Mouse (Mus musculus) heart, embryonic 13.5 days (tissue): ENCODE results near the gene Hoxa5. TPM values are rescaled to one million over a fixed set of nuclear protein-coding genes. Genes with fewer than 3 reads are reported as not detected.

Experiments
- ATAC-seq: fragments of 200-750 bp; cut with Nextera tagmentation; 2 replicates; pipeline ENCODE4 v1.8.0; 2017; ENCODE audit warnings: moderate TSS enrichment; ENCODE audit not compliant: insufficient number of reproducible peaks, low FRiP score, low TSS enrichment; ENCODE audit errors: extremely low read depth
- H3K27ac ChIP-seq: fragments of 300-500 bp; sonication (generic); replicated peaks from 2 replicates; pipeline ENCODE4 v1.5.1; 2015; ENCODE audit warnings: moderate library complexity, mild to moderate bottlenecking, inconsistent platforms
- H3K27me3 ChIP-seq: fragments of 300-500 bp; sonication (generic); replicated peaks from 2 replicates; pipeline ENCODE4 v1.6.1; 2015; ENCODE audit warnings: mild to moderate bottlenecking, inconsistent platforms
- H3K36me3 ChIP-seq: fragments of 300-500 bp; sonication (generic); 2 replicates; pipeline ENCODE4 v1.6.1; 2015; ENCODE audit warnings: mild to moderate bottlenecking, inconsistent platforms
- H3K4me1 ChIP-seq: fragments of 300-500 bp; sonication (generic); 2 replicates; pipeline ENCODE4 v1.6.1; 2015; ENCODE audit warnings: inconsistent platforms
- H3K4me2 ChIP-seq: fragments of 300-500 bp; sonication (generic); 2 replicates; pipeline ENCODE4 v1.6.1; 2015; ENCODE audit warnings: inconsistent platforms, mild to moderate bottlenecking, moderate library complexity
- H3K4me3 ChIP-seq: fragments of 300-500 bp; sonication (generic); 2 replicates; pipeline ENCODE4 v1.5.1; 2015; ENCODE audit warnings: moderate library complexity, mild to moderate bottlenecking, inconsistent platforms
- H3K9ac ChIP-seq: fragments of 300-500 bp; sonication (generic); 2 replicates; pipeline ENCODE4 v1.6.1; 2015; ENCODE audit warnings: inconsistent platforms, mild to moderate bottlenecking, moderate library complexity
- H3K9me3 ChIP-seq: fragments of 300-500 bp; sonication (generic); 2 replicates; pipeline ENCODE4 v1.6.1; 2016; ENCODE audit warnings: inconsistent platforms
- WGBS: fragments of 180-500 bp; shearing (Covaris S2); methylation state at CpG from one replicate; pipeline ENCODE4 v1.1.7; 2015; ENCODE audit warnings: mixed read lengths; 5-methylcytosine and 5-hydroxymethylcytosine counted together
- polyA plus RNA-seq: library from polyadenylated mRNA; unstranded; fragments of >200 nt; fragmentation: Nextera tagmentation; extraction: Ambion mirVana; gene quantifications from 2 replicates; pipeline ENCODE4 v1.2.1, GENCODE M21; 2015

Hoxa5 gene
- polyA plus RNA-seq, 1 experiment from 2014 or later = 5.9 TPM

GRCm38 (mm10) chr6:52163366-52164031 is 40.9 kb downstream of the Hoxa5 start:
- Histone ChIP-seq H3K9me3 (no peaks in the 10 kb centered on the region), H3K9ac (peak overlapping the region; percentile 72), H3K27ac (peak overlapping the region; percentile 79), H3K4me1 (peaks cover 19% of the 10 kb centered on the region), H3K27me3 (peaks cover 99% of the 10 kb centered on the region), H3K36me3 (no peaks in the 10 kb centered on the region), H3K4me2 (peak overlapping the region; percentile 59), H3K4me3 (peak overlapping the region; percentile 51)
- WGBS = 7% methylated on average over 17 of the region's 17 CpGs
- ATAC-seq = no peak

DNA sequence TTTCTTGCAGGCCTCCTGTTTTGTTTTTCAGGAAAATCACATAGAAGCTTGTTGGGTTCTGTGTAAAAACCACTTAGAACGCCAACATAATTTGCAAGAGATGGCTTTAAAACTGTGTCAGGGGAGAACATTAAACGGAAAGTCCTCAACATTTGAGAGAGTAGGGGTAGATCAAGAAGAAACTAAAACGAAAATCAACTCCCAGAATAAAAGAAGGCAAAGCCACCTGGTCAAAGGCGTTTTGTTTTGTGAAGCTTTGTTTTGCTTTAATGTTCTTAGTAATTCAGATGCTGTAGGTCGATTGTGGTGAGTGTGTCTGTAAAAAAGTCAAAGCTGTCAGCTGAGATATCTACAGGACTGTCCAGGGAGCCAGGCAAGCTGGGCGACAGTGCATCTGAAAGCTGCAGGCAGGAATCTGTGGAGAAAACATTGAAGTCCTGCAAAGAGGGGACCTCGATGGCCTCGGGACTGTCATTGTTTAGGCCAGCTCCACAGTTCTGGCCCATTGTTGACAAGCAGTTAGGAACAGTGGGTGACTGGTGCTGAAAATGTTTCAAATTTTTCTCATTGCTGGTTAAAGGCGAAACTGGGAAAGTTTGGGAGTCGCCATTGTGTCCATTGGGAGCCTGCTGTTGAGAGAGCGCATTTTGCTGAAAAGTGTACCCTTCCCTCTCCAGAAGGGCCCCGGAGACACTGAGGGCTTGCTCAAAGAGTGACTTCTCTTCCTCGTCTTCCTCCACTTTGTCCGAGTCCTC is 41.6 kb downstream of the Hoxa5 start:
- H3K4me1 ChIP-seq = peaks cover 24% of the 10 kb centered on the region
- no peaks in the 10 kb centered on the region for H3K9me3 ChIP-seq
- peaks cover 99% of the 10 kb centered on the region for H3K27me3 ChIP-seq
- ATAC-seq = no peak
- no peaks in the 10 kb centered on the region for H3K36me3 ChIP-seq
- H3K9ac ChIP-seq = peak overlapping the region; percentile 72
- peak overlapping the region; percentile 51 for H3K4me3 ChIP-seq
- H3K27ac ChIP-seq = peak overlapping the region; percentile 79
- peak overlapping the region; percentile 59 for H3K4me2 ChIP-seq
- WGBS = 12% methylated on average over 14 of the region's 14 CpGs

DNA sequence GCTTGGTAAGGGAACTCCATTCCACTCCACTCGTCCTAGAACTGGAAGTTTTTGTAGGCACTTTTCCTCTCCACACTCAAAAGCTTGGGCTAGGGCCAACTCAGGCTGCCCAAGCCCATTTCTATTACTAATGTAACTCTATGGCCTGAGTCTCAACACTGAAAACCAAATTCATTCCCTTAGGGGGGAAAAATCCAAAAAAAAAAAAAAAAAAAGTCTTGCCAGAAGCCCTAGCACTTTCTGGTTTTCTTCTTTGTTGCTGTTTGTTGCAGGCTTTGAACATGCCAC is 42.4 kb downstream of the Hoxa5 start:
- Histone ChIP-seq H3K9me3 (no peaks in the 10 kb centered on the region), H3K4me2 (peak overlapping the region; percentile 59), H3K9ac (no peak overlapping the region; the same call in 1 of the 2 replicates), H3K27me3 (peaks cover 99% of the 10 kb centered on the region), H3K27ac (no peak overlapping the region), H3K36me3 (no peaks in the 10 kb centered on the region), H3K4me1 (peaks cover 26% of the 10 kb centered on the region), H3K4me3 (no peak overlapping the region; the same call in 1 of the 2 replicates)
- ATAC-seq = no peak
- WGBS = 36% methylated on average over 1 of the region's 1 CpGs

DNA sequence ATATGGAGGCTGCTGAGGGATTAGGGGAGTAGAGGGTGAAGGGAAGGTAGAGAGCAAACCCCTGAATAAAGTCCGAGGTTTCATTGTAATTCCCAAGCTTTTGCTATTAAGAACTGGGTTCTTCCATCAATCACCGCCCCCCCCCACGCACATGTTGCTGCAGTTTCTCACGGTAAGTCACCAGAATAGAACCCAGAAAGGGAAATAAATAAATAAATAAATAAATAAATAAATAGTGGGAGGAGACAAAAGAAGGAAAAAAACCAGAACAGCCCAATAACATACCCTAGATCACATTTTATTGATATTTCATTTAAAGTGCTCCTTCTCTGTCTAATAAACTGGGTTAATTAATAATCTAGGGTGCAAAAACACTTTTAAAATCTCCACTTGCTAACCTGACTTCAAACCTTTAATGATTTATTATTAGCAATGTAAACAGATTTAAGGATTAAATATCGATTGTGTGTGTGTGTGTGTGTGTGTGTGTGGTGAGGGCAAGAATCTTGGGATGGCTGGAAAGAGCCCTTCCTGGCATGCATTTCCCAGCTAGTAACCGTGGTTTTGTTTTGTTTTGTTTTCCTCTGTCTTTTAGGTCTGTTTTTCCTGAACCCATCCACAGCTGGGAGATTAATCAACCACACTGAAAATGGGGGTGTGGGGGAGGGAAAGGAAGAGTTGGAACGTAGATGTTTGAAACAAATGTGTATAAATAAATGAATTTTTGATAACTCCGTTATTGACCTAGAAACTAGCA is 42.9 kb downstream of the Hoxa5 start:
- peaks cover 30% of the 10 kb centered on the region for H3K4me1 ChIP-seq
- peak overlapping the region; percentile 98 for H3K4me2 ChIP-seq
- no peaks in the 10 kb centered on the region for H3K36me3 ChIP-seq
- WGBS = 24% methylated on average over 8 of the region's 8 CpGs
- peak overlapping the region; percentile 84; the same call in 1 of the 2 replicates for H3K27ac ChIP-seq
- H3K9me3 ChIP-seq = no peaks in the 10 kb centered on the region
- peak overlapping the region; percentile 73 for H3K4me3 ChIP-seq
- H3K27me3 ChIP-seq = peaks cover 99% of the 10 kb centered on the region
- ATAC-seq = no peak
- H3K9ac ChIP-seq = no peak overlapping the region; the same call in 1 of the 2 replicates

- H3K9me3 ChIP-seq = no peaks in the 10 kb centered on the region
- H3K4me1 ChIP-seq = peaks cover 31% of the 10 kb centered on the region
- 8% methylated on average over 30 of the region's 30 CpGs for WGBS
- peaks cover 99% of the 10 kb centered on the region for H3K27me3 ChIP-seq
- no peaks in the 10 kb centered on the region for H3K36me3 ChIP-seq
- peak overlapping the region; percentile 84 for H3K27ac ChIP-seq
- H3K9ac ChIP-seq = peak overlapping the region; percentile 83
- H3K4me2 ChIP-seq = peak overlapping the region; percentile 98
- ATAC-seq = no peak
- peak overlapping the region; percentile 73 for H3K4me3 ChIP-seq
Measured at GRCm38 (mm10) chr6:52160511-52161335, 43.7 kb downstream of the Hoxa5 start.

- Histone ChIP-seq H3K4me3 (peak overlapping the region; percentile 73), H3K27ac (peak overlapping the region; percentile 84), H3K27me3 (peaks cover 99% of the 10 kb centered on the region), H3K9ac (peak overlapping the region; percentile 83), H3K36me3 (no peaks in the 10 kb centered on the region), H3K4me2 (peak overlapping the region; percentile 98), H3K9me3 (no peaks in the 10 kb centered on the region), H3K4me1 (peaks cover 31% of the 10 kb centered on the region)
- no peak for ATAC-seq
- WGBS = 10% methylated on average over 9 of the region's 9 CpGs
Measured at GRCm38 (mm10) chr6:52159979-52160378, 44.4 kb downstream of the Hoxa5 start.

DNA sequence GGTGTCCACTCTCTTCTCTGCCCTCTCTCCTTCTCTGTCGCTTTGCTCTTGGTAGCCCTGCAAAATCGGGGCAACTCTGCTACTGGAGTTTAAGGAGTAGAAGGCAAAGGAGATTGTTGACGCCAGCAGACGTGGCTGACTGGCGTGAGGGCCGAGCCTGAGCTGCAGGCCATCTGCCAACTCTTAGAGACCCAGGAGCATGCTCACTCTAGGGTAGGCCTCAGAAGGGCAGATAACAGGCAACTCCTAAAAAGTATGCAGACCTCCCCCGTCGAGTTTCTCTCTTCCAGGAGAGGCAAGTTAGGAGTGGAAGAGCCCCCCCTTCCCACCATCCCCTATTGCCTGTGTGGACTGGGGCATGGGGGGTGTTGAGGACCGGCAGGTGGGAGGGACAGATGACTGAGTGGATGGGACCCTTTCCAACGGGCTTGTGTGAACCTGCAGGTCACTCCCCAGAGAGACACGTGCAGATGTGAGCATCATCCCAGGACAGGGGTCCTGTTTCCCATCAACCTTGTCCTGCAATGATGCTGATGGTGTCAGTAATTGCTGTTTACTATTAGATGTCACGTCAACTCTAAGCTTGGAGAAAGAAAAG is 45.1 kb downstream of the Hoxa5 start:
- Histone ChIP-seq H3K27me3 (peaks cover 99% of the 10 kb centered on the region), H3K27ac (peak overlapping the region; percentile 84), H3K4me3 (peak overlapping the region; percentile 73), H3K9me3 (no peaks in the 10 kb centered on the region), H3K9ac (peak overlapping the region; percentile 83), H3K4me1 (peaks cover 31% of the 10 kb centered on the region), H3K4me2 (peak overlapping the region; percentile 98), H3K36me3 (no peaks in the 10 kb centered on the region)
- 5% methylated on average over 12 of the region's 12 CpGs for WGBS
- no peak for ATAC-seq

DNA sequence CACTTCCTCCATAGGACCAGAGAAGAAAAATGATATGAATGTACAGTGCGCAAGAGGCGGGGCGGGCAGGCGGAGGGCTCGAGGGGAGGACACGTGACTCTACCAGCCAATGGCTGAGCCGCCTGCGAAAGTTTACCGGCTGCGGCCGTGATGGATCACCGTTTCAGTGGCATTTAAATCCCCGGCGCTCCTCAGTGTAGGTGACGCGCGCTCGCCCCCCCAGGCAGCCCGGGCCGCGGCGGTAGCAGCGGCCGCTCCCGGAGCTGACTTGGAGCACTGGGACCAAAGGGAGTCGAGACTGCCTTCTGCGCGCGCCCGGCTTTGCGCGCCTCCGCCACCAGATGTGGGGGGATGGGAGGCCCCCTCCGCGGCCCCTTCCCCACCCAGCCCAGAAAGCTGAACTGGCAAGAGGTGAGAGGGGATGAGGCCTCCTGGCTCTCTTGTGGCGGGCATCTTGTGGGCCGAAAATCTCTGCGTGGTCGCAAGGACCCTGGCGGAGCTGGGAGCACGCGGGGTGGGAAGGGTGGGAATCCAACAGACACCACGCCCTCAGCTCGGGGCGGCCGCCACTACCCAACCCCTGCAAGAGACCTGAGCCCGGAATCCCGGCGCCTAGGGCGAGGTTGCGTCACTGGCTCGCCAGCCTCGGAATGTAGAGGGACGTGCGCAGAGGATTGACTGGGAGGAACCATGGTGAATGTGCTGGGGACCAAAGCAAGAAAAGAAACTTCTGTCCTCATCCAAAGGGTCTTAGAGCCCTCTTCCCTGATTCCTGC is 45.9 kb downstream of the Hoxa5 start, which contains the start of gene Hoxa1:
Gene Hoxa1 (minus strand): TSS at position 42 of the 776 bp plus-strand sequence.
- WGBS = under 1% methylated on average over 55 of the region's 55 CpGs
- H3K27ac ChIP-seq = peak within 1 kb of the TSS; percentile 84
- no peaks in the 10 kb centered on the region for H3K9me3 ChIP-seq
- peak within 1 kb of the TSS; percentile 83 for H3K9ac ChIP-seq
- peaks cover 31% of the 10 kb centered on the region for H3K4me1 ChIP-seq
- peak within 1 kb of the TSS; percentile 98 for H3K4me2 ChIP-seq
- peak; percentile 62 for ATAC-seq
- H3K27me3 ChIP-seq = peaks cover 99% of the 10 kb centered on the region
- H3K36me3 ChIP-seq = no peaks in the 10 kb centered on the region
- peak within 1 kb of the TSS; percentile 73 for H3K4me3 ChIP-seq

DNA sequence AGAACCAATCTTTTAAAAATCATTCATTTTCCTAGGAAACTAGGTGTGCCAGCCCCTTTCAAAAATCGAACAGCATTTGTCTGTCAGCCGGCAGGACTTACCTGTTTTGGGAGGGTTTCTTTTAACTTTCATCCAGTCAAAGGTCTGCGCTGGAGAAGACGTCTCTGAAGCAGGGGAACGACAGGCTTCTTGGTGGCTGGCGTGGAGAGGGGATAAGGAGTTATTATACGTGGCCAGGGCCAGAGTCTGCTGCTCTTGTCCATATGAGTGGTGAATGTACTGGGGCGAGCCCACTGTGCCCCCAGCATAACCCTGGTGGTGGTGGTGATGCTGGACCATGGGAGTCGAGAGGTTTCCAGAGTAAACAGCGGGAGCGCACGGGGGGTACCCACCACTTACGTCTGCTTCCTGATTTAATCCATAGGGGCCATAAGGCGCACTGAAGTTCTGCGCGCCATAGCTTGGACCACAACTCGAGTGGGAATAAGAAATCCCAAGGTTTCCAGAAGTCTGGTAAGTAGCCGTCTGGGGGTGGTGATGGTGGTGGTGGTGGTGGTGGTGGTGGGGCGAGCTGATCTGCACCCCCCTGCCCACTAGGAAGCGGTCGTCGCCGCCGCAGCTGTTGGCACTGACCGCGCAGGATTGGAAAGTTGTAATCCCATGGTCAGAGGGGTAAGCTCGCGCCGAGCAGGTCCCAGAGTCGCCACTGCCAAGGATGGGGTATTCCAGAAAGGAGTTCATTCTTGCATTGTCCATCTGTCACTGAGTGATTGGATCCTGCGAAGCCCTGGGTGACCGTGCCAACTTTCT is 46.7 kb downstream of the Hoxa5 start:
- H3K9me3 ChIP-seq = no peaks in the 10 kb centered on the region
- ATAC-seq = no peak; the same call in 1 of the 2 replicates
- no peak overlapping the region for H3K27ac ChIP-seq
- H3K4me1 ChIP-seq = peaks cover 31% of the 10 kb centered on the region
- H3K36me3 ChIP-seq = no peaks in the 10 kb centered on the region
- H3K27me3 ChIP-seq = peaks cover 99% of the 10 kb centered on the region
- peak overlapping the region; percentile 98 for H3K4me2 ChIP-seq
- peak overlapping the region; percentile 73 for H3K4me3 ChIP-seq
- WGBS = 1% methylated on average over 32 of the region's 32 CpGs
- H3K9ac ChIP-seq = peak overlapping the region; percentile 83
